Mouse (Mus musculus): ENCODE measurements at regions not wholly inside any gene's neighbourhood (a gene's known extent, or its start where the extent isn't known, plus 50 kb on each side); places are given as distances from the start of the nearest gene placed in this dataset.

DNA sequence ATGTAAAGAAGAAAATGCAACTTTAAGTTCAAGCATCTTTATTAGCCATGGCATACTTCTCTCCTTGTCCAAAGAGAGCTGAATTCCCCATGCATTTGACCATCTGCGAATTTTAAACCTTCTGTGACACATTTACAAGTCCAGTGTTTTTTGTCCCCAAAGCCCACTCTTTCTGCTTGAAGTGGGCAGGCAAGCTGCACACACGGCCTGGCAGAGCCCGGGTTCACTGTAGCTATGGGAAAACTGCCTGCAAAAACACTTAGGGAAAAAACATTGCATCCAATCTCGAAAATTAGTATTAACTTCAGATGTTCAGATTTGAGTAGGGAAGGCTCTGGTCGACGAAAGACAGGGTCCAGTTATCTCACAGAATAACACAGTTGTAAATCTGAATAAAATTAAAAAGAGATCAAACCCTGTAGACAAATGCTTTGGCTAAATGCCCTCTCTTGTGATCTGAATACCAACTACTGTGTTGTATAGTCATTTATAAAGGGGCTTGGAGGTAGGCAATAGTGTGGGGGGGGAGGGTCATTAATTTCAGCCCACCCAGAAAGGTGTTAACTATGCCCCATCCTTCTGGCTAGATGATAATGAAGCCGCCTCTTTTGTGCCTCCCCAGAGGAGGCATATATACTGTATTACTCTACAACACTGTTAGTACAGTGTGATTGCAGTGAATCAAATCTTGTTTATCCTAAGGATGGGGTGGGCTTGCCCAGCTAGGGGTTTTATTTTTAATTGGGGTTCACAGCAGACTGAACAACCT is 793.7 kb downstream of the Nr2f2 start:
- no peak for TF ChIP-seq HCFC1 (IDR thresholded peaks at IDR 0.05; ENCODE audit: low read depth, low read length)
- no peak for TF ChIP-seq CHD2 (IDR thresholded peaks at IDR 0.05; ENCODE audit: low read length)
- TF ChIP-seq USF1 (IDR thresholded peaks at IDR 0.05; ENCODE audit: low read depth, low read length): no peak
- TF ChIP-seq POLR2A (IDR thresholded peaks at IDR 0.05; ENCODE audit: low read depth, low read length): no peak
- no peak for TF ChIP-seq EP300 (IDR thresholded peaks at IDR 0.05; ENCODE audit: low read length)

Data from CH12.LX (cell line).